Mouse (Mus musculus) CH12F3 (cell line): ENCODE results near the gene Rpf1.

ENCODE experiments used
- in situ Hi-C: fragments of 300-500 bp; cut with MboI; formaldehyde crosslinking; loops from 2 replicates; pipeline ENCODE4 v1.14.3; 2020; ENCODE audit warnings: low sequenced_read_pairs

Rpf1 gene

DNA sequence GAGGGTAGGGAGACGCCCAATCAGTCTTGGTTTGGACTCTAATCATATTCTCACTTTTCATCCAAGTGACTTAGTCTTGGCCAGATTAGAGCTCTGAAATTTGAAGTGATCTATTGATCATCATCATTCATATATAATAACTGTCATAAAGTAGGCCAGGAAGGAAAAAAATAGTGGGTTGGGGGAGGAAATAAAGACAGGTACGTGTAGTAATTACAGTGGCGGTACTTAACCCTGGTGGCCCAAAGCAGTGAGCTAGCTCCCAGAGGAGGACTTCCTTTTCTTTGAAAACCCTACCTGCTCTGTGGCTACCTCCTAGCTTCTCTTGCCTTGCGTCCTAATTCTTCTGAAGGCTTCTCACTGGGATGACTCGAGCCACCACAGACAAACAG lies 20.4 kb downstream of the Rpf1 start:
- in situ Hi-C loops = no loop called here

DNA sequence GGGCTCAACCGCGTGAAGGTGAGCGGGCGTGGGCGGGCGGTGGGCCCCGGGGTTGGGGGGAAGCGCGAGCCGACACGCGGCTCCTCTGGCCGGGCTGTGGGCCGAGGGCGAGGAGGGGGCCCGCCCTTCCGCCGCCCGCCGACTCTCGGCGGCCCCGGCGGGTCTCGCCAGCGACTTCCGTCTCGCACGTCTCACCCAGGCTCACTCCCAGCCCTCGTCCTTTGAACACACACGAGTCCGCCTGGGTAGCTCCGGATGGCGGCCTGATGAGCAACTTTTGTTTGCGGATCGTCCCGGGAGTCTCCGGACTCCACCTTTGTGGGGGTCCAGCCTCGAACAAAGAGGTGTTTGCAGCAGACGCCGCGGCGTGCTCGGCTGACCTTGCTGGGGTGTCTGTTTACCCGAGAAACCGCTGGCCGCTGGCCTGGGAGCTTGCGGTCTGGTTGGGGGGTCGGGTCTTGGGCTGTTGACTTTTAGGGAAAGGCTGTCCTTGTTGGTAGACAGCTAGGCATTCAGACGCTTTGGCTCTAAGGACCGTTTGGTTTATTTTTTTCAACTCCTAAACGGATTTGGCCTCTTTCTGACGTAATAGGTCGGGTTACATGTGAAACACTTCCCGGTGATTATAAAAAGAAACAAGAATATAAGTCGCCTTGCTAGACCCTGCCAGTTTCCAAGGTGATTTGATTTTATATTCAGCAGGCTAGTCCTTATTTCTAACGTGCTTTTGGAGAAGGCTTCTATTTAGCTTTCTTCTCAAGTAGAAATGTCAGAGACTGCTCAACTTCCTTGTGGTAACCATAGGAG lies 21.0 kb downstream of the Rpf1 start:
- in situ Hi-C loops = no loop called here

DNA sequence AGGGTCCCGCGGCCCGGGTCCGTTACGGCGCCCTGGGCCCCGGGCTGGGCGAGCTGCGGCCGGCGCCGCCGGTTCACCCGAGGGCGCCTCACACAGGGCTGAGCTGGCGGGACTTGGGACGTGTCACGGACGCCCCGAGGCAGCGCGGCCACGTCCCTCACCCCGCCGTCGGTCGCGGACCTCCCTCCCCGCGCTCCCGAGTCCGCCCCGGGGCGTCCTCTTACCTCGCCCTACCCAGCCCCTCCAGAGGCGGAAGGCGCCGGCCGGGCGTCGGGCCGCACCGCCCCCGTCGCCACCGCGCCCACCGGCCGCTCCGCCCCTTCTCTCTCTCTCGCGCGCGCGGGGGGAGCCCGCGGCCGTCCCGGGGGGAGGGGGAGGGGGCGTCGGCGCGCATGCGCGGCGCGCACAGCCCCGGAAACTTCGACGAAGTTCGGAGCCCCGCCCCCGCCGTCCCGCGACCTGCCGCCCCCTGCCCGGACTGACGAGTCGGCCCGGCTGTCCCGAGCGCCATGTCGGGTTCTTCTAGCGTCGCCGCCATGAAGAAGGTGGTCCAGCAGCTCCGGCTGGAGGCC lies 21.7 kb downstream of the Rpf1 start, which contains the start of the genes Spata1 and Gng5:
TSS of gene Spata1 (minus strand) at position 323 of the 572 bp plus-strand sequence.
TSS of gene Gng5 (plus strand) at position 377 of the 572 bp plus-strand sequence.
- in situ Hi-C loops = no loop called here

DNA sequence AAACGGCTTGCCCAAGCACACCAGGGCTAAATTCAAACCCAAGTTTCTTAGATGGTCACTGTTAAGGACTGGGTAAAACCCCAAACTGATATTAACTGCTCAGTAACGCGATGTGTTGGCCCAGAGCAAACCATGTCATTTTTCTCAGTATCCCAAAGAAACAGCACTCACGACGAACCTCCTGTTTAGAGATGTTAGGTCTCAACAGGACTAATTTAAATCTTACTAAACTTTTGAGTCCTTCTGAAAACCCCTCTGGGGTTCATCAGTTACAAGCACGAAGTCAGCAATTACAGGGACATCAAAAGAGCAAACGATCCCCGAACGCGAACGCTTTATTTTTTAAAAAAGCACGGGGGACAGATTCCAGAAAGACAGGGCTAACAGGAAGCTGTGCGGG lies 22.2 kb downstream of the Rpf1 start:
- in situ Hi-C loops = no loop called here

DNA sequence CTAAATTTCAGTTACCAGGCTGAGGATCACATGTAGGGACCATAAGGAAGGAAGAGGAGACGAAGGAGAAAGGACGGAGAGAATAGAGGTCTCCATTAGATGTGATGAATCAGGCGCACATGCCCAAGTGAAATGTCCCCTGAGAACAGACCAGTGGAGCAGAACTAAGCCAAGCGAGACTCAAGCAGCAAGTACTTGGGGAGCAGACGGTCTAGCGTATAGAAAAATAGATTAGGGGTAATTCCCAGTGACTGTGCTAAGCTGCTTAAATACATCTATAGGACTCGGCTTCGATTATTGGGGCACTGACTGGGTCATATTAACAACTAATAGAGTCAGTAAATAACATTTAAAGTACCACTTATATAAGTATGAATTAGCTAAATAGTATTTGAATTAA lies 26.3 kb downstream of the Rpf1 start:
- in situ Hi-C loops = no loop called here

DNA sequence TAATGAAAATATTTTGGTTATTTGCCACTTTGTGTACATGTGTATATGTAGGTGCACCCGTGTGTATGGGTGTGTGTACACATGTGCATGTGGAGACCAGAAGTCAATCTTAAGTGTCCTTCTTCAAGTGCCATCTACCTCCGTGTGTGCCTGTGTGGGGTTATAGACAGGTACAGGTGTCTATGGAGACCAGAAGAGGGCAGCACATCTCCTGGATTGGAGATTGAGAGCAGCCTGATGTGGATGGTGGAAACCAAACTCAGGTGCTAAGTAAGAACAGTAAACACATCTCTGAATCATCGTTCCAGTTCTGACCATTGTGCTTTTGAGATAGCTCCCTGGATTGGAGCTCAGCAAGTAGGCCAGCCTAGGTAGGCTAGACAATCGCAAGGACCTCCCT lies 34.8 kb downstream of the Rpf1 start:
- in situ Hi-C loops = no loop called here

DNA sequence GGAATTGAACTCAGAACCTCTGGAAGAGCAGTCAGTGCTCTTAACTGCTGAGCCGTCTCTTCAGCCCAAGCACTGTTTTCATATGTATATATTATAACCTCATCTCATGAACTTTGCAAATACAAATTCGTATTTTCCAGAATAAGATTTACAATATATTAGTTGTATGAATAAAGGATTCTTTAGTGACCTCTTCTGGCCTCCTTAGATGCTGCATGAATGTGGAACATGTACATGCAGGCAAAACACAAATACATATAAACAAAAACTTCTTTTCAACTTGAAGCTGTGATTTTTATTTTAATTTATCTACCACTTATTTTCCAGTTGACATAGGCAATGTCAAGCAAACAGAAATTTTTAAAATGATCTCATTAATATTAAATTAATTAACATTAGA lies 39.2 kb downstream of the Rpf1 start:
- in situ Hi-C loops = no loop called here

DNA sequence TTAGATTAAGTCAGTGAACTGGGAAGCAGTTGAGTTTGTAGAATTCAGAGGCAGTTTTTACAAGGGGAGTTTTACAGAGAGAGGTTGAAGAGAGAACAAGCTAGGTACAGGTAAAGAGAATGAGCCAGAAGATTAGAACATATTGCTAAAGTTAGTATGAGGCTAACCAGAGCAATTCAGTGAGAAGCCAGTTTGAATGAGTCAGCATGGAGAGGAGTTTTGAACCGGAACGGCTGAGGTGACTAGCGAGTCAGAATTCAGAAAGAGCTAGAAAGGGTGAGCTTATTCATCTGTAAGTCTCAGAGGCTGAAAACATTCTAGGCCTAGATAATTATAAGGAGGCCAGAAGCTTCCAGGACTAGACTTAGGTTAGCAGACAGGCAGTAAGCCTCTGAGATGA lies 46.8 kb downstream of the Rpf1 start:
- in situ Hi-C loops = no loop called here

DNA sequence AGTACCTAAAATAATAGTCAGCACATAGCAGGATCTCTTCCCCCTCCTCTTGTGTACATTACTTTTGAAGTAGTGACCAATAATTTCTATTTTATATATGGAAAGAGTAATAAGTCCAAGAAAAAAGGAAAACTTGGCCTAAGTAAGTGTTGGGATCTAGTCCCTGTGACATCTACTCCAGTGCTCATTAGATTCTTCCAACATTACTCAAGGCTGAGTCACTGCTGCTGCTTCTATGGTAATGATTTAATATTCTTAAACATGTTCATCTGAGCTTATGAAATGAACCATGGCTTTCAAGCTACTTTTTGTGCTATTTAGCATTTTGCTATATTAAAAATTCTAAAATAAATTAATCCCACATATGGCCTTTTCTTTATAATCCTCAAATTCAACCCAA lies 47.5 kb downstream of the Rpf1 start:
- in situ Hi-C loops = no loop called here

DNA sequence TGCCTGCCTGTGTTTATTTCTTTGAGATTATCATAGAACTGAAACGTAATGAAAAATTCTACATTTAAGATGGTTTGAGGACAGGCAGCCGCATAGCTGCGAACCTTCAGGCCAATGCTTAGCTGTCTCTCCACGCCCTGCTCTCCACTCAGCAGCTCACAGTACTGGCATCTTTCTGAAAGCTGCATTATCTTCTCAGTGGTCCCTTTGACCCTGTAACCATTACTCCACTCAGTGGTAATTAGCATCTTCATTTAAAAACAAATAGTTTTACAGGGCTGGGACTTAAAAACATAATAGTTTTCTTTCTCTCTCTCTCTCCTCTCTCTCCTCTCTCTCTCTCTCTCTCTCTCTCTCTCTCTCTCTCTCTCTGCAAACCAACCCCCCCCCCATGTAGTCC lies 48.6 kb downstream of the Rpf1 start:
- in situ Hi-C loops = no loop called here

DNA sequence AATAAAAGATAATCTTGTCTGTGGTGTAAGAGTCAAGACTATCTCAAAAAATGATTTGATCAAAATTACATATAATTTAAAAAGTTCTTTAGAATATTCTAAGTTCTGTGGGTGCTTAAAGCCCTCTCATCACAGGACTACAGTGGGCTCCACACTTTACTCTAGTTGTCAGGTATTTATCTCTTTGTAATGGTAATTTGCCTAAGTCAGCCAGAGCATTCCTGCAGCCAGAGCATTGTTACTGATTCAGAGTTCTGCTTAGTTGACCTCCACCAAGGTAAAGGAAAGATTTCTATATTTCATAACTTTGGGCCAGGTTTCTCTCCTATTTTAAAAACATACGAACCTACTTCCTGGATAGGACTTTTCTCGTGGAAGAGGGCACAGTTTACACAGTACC lies 52.0 kb downstream of the Rpf1 start:
- in situ Hi-C loops = no loop called here

DNA sequence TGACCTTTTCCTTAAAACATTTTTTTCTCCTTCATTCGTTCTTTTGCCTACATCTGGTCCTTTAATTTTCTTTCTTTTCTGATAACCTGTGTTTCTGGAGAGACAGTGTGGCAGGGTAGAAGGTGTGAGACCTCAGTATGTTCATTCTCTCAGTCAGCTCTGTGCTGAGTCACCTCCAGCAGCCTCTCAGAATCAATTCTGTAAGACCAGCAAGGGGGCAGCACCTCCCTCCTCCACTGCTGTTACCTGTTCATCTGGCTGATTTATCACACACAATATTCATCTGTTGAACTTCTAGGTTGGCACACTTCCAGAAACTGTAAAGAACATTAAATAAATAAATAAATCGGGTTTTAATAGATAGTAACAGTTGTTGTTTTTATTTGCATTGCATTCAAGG lies 58.3 kb downstream of the Rpf1 start:
- in situ Hi-C loops = no loop called here
